Mouse (Mus musculus): ENCODE results near the gene Cnnm3.

GRCm38 (mm10) chr1:36533546-36533945, 21.9 kb downstream of the Cnnm3 start:
- TF ChIP-seq POLR2A (IDR thresholded peaks at IDR 0.05; ENCODE audit: low read depth, low read length), result no peak
- TF ChIP-seq CTCF (IDR thresholded peaks at IDR 0.05; ENCODE audit: borderline replicate concordance, insufficient read depth, low read length), result no peak
